Mouse (Mus musculus) olfactory bulb, adult 2 months (tissue): ENCODE results near the gene A730061H03Rik.

Source experiments
- CTCF ChIP-seq: fragments of 200-500 bp; IDR thresholded peaks from 2 replicates; pipeline ENCODE4 v1.5.1; 2012; ENCODE audit warnings: low read depth, mild to moderate bottlenecking, low read length, moderate library complexity; ENCODE audit not compliant: insufficient read depth
- POLR2A ChIP-seq: fragments of 200-500 bp; IDR thresholded peaks from 2 replicates; pipeline ENCODE4 v1.6.1; 2012; ENCODE audit warnings: mild to moderate bottlenecking, low read depth, low read length, moderate library complexity; ENCODE audit not compliant: insufficient read depth

DNA sequence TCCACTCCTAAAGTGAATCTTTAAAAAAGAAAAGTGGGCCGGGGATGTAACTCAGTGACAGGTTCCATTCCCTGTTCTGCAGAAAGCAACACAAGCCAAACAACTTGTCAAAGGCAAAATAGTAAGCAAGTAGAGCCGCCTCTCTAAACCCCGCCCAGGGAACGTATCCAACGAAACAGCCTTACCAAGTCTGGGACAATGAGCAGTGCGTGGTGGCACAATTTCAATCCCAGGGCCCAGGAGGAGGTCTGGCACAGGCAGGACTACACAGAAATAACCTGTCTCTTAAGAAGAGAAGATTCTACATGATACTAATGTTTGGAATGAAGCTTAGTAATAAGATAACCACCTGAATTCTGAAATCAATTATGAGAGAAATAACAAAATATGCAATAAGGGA, 10.0 kb downstream of the A730061H03Rik start:
- TF ChIP-seq CTCF (no peak), POLR2A (no peak)
